Mouse (Mus musculus): ENCODE results near the gene Rgs6.

GRCm38 (mm10) chr12:82880711-82881110 is 292.6 kb downstream of the Rgs6 start:
- no peak for TF ChIP-seq EP300 (IDR thresholded peaks at IDR 0.05; ENCODE audit: insufficient read depth, low read depth, low read length)
- TF ChIP-seq CTCF (IDR thresholded peaks at IDR 0.05; ENCODE audit: low read depth, low read length) = no peak

All from ES-Bruce4 (cell line).